Mouse (Mus musculus) hindbrain, postnatal 0 days (tissue): ENCODE data around the gene Gm4767. TPM values are rescaled to one million over a fixed set of nuclear protein-coding genes. Genes with fewer than 3 reads are reported as not detected.
"Not testable (repeated sequence)": the region's sequence is repeated elsewhere in the genome, so short reads cannot be mapped to it uniquely, and the experiment has no call there.

Experiments
- ATAC-seq: fragments of 200-750 bp; cut with Nextera tagmentation; 2 replicates; pipeline ENCODE4 v1.8.0; 2017; ENCODE audit warnings: mild to moderate bottlenecking, moderate TSS enrichment, moderate library complexity
- DNase-seq: peaks from one replicate; pipeline ENCODE4 v3.0.0-alpha.2; 2015; ENCODE audit warnings: low spot score
- H3K27ac ChIP-seq: fragments of 300-500 bp; sonication (generic); 2 replicates; pipeline ENCODE4 v1.5.1; 2014; ENCODE audit warnings: mild to moderate bottlenecking
- H3K27me3 ChIP-seq: fragments of 300-500 bp; sonication (generic); 2 replicates; pipeline ENCODE4 v1.6.1; 2014; ENCODE audit warnings: low read length, mixed read lengths; ENCODE audit not compliant: insufficient read depth
- H3K36me3 ChIP-seq: fragments of 300-500 bp; sonication (generic); 2 replicates; pipeline ENCODE4 v1.6.1; 2014; ENCODE audit warnings: low read length, mixed read lengths; ENCODE audit not compliant: insufficient read depth
- H3K4me1 ChIP-seq: fragments of 300-500 bp; sonication (generic); 2 replicates; pipeline ENCODE4 v1.6.1; 2014; ENCODE audit warnings: antibody characterized with exemption, low read length, mixed read lengths; ENCODE audit not compliant: insufficient read depth
- H3K4me2 ChIP-seq: fragments of 300-500 bp; sonication (generic); 2 replicates; pipeline ENCODE4 v1.6.1; 2014; ENCODE audit warnings: low read depth, mild to moderate bottlenecking, low read length, moderate library complexity, mixed read lengths
- H3K4me3 ChIP-seq: fragments of 300-500 bp; sonication (generic); 2 replicates; pipeline ENCODE4 v1.5.1; 2014; ENCODE audit warnings: low read length
- H3K9ac ChIP-seq: fragments of 300-500 bp; sonication (generic); replicated peaks from 2 replicates; pipeline ENCODE4 v1.6.1; 2014; ENCODE audit warnings: mild to moderate bottlenecking, low read length, moderate library complexity, mixed read lengths
- H3K9me3 ChIP-seq: fragments of 300-500 bp; sonication (generic); 2 replicates; pipeline ENCODE4 v1.6.1; 2016; ENCODE audit warnings: low read length, mixed read lengths
- WGBS: fragments of 180-500 bp; shearing (Covaris S2); extraction: QIAGEN DNeasy Blood & Tissue Kit; methylation state at CpG from one replicate; pipeline ENCODE4 v1.1.7; 2014; 5-methylcytosine and 5-hydroxymethylcytosine counted together
- polyA plus RNA-seq: library from polyadenylated mRNA; unstranded; fragments of >200 nt; fragmentation: Nextera tagmentation; extraction: Ambion mirVana; gene quantifications from 2 replicates; pipeline ENCODE4 v1.2.1, GENCODE M21; 2015
- total RNA-seq: library from RNA; depleted of rRNA; stranded (reverse); fragments of >200 nt; gene quantifications from 2 replicates; pipeline ENCODE4 v1.2.3, GENCODE M21; 2014; rRNA removed

The Gm4767 gene
- total RNA-seq (1.3 TPM in 1 of 2 replicates, not detected in the other), polyA plus RNA-seq (2.0 and 2.8 TPM in 2 replicates)

DNA sequence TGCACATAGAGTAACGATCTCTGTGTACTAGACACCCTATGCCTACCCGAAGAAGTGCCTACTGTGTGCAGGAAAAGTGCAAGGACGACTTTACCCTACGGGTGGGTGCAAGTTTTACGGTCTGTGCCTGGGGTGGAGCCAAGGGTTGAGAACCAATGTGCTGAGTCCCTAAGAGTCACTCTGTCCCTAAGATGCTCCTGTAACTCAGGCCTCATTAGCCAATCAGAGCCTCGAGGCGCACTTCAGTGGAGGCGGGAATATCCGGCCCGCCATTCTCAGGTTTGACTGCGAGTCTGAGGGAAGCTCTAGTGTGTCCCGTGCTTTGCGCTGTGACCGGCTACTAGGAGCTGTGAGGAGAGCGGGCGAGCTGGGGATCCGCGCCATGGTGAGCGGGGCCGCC is at the start of gene Gm4767:
Gm4767 (plus strand) TSS at position 288 of the 400 bp plus-strand sequence.
- 43% methylated on average over 10 of the region's 20 CpGs for WGBS
- ATAC-seq, H3K9ac ChIP-seq, DNase-seq, H3K36me3 ChIP-seq, H3K4me1 ChIP-seq, H3K4me3 ChIP-seq, H3K27me3 ChIP-seq, H3K4me2 ChIP-seq, H3K9me3 ChIP-seq, H3K27ac ChIP-seq: not testable (repeated sequence)

DNA sequence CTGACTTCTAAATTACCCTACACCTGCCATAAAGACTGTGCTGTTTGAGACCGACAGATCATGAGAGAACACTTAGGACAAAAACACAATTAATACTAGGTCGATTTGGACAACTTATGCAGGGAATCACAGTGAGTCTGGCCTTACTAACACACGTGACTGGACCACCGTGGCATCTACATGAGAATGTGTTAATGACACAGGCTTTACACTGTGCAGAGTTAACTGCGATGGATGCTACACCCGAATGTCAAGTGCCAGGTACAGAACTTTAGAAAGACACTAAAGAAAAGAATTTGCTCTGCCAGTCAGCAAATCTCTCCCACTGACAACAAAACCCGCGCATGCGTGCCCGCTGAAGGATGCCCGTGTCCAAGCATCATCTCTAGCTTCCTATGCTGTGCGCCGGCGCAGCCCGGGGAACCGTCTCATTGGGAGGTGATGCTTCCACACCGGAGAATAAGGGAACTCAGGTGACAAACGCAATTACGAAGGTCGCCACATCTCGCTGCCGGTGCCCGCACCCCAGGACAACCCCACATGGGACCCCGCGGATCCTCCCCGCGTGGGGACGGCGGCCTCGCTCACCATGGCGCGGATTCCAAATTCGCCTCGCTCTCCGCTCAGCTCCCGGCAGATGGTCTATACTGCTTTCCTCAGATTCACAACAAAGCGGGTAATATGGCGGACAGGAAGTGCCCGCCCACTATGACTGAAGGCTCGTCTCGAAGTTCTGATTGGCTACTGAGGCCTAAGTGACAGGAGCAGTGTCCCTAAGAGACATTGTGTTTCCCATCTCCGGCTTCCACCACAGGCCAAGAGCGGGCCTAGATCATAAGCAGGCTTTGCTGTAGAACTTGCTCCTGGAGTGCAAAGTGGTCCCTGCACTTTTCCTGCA is 41.2 kb upstream of the Gm4767 start, which contains the start of gene Gm3055:
Gm3055 (minus strand) TSS at position 656 of the 898 bp plus-strand sequence.
- H3K9me3 ChIP-seq, H3K4me2 ChIP-seq, H3K4me3 ChIP-seq, DNase-seq, H3K27ac ChIP-seq, H3K9ac ChIP-seq, H3K4me1 ChIP-seq, H3K36me3 ChIP-seq, H3K27me3 ChIP-seq: not testable (repeated sequence)
- WGBS: no CpG with 5 or more reads among the region's 43 CpGs
- ATAC-seq: peak; percentile 99

DNA sequence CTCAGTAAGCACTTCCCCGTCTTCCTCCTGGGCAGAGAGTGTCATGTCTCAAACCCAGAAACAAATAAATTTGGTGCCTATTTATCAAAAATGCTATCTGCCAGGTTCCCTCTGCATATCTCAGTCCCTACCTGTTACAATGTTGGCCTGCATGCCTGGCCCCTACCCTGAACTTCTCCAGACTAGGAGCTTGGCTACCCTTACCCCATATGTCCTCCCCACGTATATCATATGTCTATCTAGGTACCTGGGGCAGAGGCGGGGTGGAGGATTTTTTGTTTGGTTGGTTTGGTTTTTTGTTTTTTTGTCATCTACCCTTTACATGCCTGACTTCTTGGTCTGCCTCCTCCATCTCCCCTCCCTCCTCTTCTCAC is 40.6 kb upstream of the Gm4767 start:
- not testable (repeated sequence) for H3K9me3 ChIP-seq, H3K4me3 ChIP-seq, DNase-seq, H3K9ac ChIP-seq, H3K4me1 ChIP-seq, H3K27ac ChIP-seq, H3K27me3 ChIP-seq, H3K4me2 ChIP-seq, H3K36me3 ChIP-seq
- peak; percentile 49 for ATAC-seq
- WGBS: no CpG with 5 or more reads among the region's 3 CpGs

DNA sequence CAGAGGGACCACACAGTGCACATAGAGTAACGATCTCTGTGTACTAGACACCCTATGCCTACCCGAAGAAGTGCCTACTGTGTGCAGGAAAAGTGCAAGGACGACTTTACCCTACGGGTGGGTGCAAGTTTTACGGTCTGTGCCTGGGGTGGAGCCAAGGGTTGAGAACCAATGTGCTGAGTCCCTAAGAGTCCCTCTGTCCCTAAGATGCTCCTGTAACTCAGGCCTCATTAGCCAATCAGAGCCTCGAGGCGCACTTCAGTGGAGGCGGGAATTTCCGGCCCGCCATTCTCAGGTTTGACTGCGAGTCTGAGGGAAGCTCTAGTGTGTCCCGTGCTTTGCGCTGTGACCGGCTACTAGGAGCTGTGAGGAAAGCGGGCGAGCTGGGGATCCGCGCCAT is 34.2 kb downstream of the Gm4767 start:
- not testable (repeated sequence) for H3K27ac ChIP-seq, H3K9me3 ChIP-seq, DNase-seq, H3K4me3 ChIP-seq, H3K4me2 ChIP-seq, H3K36me3 ChIP-seq, H3K27me3 ChIP-seq, H3K4me1 ChIP-seq, H3K9ac ChIP-seq, ATAC-seq
- WGBS: no CpG with 5 or more reads among the region's 18 CpGs

DNA sequence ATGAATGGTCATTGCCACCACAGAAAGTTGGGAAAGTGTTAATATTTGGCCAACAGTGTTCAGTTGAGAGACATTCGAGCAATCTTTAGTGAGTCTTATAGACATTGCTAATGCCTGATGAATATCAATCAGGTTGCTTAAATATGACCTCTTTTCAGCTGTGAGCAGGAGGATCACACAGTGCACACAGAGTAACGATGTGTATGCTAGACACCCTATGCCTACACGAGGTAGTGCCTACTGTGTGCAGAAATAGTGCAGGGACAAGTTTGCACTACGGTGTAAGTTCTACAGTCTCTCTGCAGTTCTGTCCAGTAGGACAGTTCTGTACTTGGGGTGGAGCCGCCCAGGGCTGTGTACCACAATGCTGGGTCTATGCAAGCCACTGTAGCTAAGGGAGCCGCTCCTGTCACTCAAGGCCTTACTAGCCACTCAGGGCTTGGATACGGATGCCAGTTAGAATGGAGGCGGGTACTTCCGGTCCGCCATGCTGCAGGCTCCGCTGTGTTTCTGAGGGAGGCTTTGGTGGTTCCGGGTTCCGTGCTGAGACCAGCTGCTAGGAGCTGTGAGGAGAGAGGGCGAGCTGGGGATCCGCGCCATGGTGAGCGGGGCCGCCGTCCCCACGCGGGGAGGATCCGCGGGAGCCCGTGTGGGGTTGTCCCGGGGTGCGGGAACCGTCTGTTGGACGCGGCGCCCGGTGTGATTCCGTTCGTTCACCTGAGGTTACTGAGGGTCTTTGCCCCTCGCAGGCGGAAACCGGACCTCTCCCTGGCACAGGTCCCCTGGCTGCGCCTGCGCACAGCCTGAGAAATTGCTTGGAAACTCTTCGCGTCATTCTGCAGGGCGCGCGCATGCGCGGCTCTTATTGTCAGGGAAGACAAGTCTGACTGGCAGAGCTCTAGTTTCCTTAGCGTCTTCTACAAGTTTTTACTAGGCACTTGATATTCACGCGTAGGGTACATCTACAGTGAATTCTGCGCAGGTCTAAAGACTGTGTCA is 51.7 kb downstream of the Gm4767 start, which contains the start of gene Gm32687:
Gm32687 (plus strand) TSS at position 526 of the 999 bp plus-strand sequence.
- H3K4me3 ChIP-seq, H3K27ac ChIP-seq, H3K36me3 ChIP-seq, H3K4me2 ChIP-seq, H3K4me1 ChIP-seq, H3K9ac ChIP-seq, H3K9me3 ChIP-seq, H3K27me3 ChIP-seq, DNase-seq: not testable (repeated sequence)
- ATAC-seq: peak; percentile 100
- 30% methylated on average over 3 of the region's 49 CpGs for WGBS

Other genes with a start within 250 kb of the Gm4767 start
- gene Tle2, start 237.6 kb upstream of the Gm4767 start, total RNA-seq: 28.8 and 41.8 TPM in 2 replicates
- 43.7 and 45.5 TPM in 2 replicates for gene Tle2, start 237.6 kb upstream of the Gm4767 start, polyA plus RNA-seq
- gene Tle6, start 211.1 kb upstream of the Gm4767 start, total RNA-seq: 5.3 and 5.4 TPM in 2 replicates
- gene Tle6, start 211.1 kb upstream of the Gm4767 start, polyA plus RNA-seq: 6.2 and 6.6 TPM in 2 replicates
- gene BC025920, start 205.9 kb upstream of the Gm4767 start, total RNA-seq: 4.2 and 4.3 TPM in 2 replicates
- gene BC025920, start 205.9 kb upstream of the Gm4767 start, polyA plus RNA-seq: 0.97 and 1.3 TPM in 2 replicates
- 22.4 and 31.5 TPM in 2 replicates for gene Sirt6, start 184.4 kb upstream of the Gm4767 start, total RNA-seq
- 39.0 and 40.9 TPM in 2 replicates for gene Sirt6, start 184.4 kb upstream of the Gm4767 start, polyA plus RNA-seq
- gene Ankrd24, start 183.6 kb upstream of the Gm4767 start, total RNA-seq: 58.5 and 73.9 TPM in 2 replicates
- 17.7 and 18.6 TPM in 2 replicates for gene Ankrd24, start 183.6 kb upstream of the Gm4767 start, polyA plus RNA-seq
- gene Gm10778, start 163.1 kb upstream of the Gm4767 start, total RNA-seq: 3.0 and 4.5 TPM in 2 replicates
- gene Gm10778, start 163.1 kb upstream of the Gm4767 start, polyA plus RNA-seq: 2.7 and 2.9 TPM in 2 replicates
- 4.3 and 5.0 TPM in 2 replicates for gene Zfp433, start 107.4 kb upstream of the Gm4767 start, total RNA-seq
- 10.1 and 10.5 TPM in 2 replicates for gene Zfp433, start 107.4 kb upstream of the Gm4767 start, polyA plus RNA-seq
- gene Gm3055, start 41.0 kb upstream of the Gm4767 start, total RNA-seq: 5.1 and 16.5 TPM in 2 replicates
- 7.7 and 8.7 TPM in 2 replicates for gene Gm3055, start 41.0 kb upstream of the Gm4767 start, polyA plus RNA-seq
- 2.6 and 4.7 TPM in 2 replicates for gene Gm32687, start 51.7 kb downstream of the Gm4767 start, total RNA-seq
- 5.6 and 6.4 TPM in 2 replicates for gene Gm32687, start 51.7 kb downstream of the Gm4767 start, polyA plus RNA-seq
- 5.8 and 6.0 TPM in 2 replicates for gene Zfp781, start 118.3 kb downstream of the Gm4767 start, total RNA-seq
- gene Zfp781, start 118.3 kb downstream of the Gm4767 start, polyA plus RNA-seq: 3.8 and 4.1 TPM in 2 replicates
- 6.5 and 7.8 TPM in 2 replicates for gene Zfp873, start 235.9 kb downstream of the Gm4767 start, total RNA-seq
- 8.1 and 8.2 TPM in 2 replicates for gene Zfp873, start 235.9 kb downstream of the Gm4767 start, polyA plus RNA-seq